In genomic region chr12:80798271-80798670, GRCm38 (mm10) we compare ENCODE assay signal across 20 mouse cellular contexts. TPM values are rescaled to one million over a fixed set of nuclear protein-coding genes. Genes with fewer than 3 reads are reported as not detected.
DNase-seq lines count a peak whose midpoint lies in the region; ATAC-seq and TF ChIP-seq lines count a peak whose summit lies in the region.
"Had no signal": no experiment of that assay in that cellular context is flagged by ENCODE, and none has a peak within 500 bp of the region (broad histone marks: within the 10 kb centered on the region; RNA-seq: fewer than 3 reads in every experiment).

No protein-coding gene starts in this region.

- no peak for TF ChIP-seq RAD21 in MEL (IDR thresholded peaks at IDR 0.05; ENCODE audit: low read depth, low read length)

- no peak overlapping the region for H3K9ac ChIP-seq in hindbrain, embryonic 15.5 days
- no peak overlapping the region for H3K9ac ChIP-seq in hindbrain, embryonic 11.5 days (ENCODE audit: low read depth, low read length)
- no peak overlapping the region for H3K9ac ChIP-seq in MEL (ENCODE audit: control insufficient read depth, low read depth, low read length, poor library complexity, severe bottlenecking)
- H3K9ac ChIP-seq: embryonic facial prominence, embryonic 13.5 days; heart, embryonic 12.5 days; intestine, embryonic 15.5 days; lung, embryonic 14.5 days; midbrain, embryonic 13.5 days; stomach, embryonic 15.5 days had no signal

- H3K79me2 ChIP-seq in MEL (ENCODE audit: control insufficient read depth, insufficient read depth, low read length, poor library complexity): peaks cover 68% of the 10 kb centered on the region

- no peak for TF ChIP-seq EP300 in MEL (IDR thresholded peaks at IDR 0.05; ENCODE audit: low read depth in 1 of 2, low read length in 2 of 2)

- H3K4me2 ChIP-seq in hindbrain, embryonic 15.5 days: no peak overlapping the region
- H3K4me2 ChIP-seq in hindbrain, embryonic 11.5 days (replicated peaks; ENCODE audit: low read depth, low read length): no peak overlapping the region
- H3K4me2 ChIP-seq: embryonic facial prominence, embryonic 13.5 days; heart, embryonic 12.5 days; intestine, embryonic 15.5 days; lung, embryonic 14.5 days; midbrain, embryonic 13.5 days; stomach, embryonic 15.5 days had no signal

- no peaks in the 10 kb centered on the region for H3K36me3 ChIP-seq in hindbrain, embryonic 15.5 days
- H3K36me3 ChIP-seq in hindbrain, embryonic 11.5 days (ENCODE audit: control insufficient read depth, insufficient read depth, low read length): no peaks in the 10 kb centered on the region
- peaks cover 0 to 68% of the 10 kb centered on the region in 2 experiments; a peak in 2 of 4 replicates for H3K36me3 ChIP-seq in MEL (ENCODE audit: control insufficient read depth in 1 of 2, insufficient read depth in 2 of 2, low read length in 2 of 2)
- H3K36me3 ChIP-seq: embryonic facial prominence, embryonic 13.5 days; intestine, embryonic 15.5 days; midbrain, embryonic 13.5 days; stomach, embryonic 15.5 days had no signal

- DNase-seq in hindbrain, embryonic 11.5 days (ENCODE audit: low spot score): no peak
- no peak for DNase-seq in MEL (ENCODE audit: low read depth, low spot score)
- peak; percentile 75 for DNase-seq in cerebellum, adult 11 months
- DNase-seq in cerebellum, postnatal 25 days: peak; percentile 83 to 88
- no peak for DNase-seq in kidney, postnatal 4 days
- DNase-seq in c-Kit-positive CD71-positive TER-119-positive erythroid progenitor cells, embryonic 14.5 days (ENCODE audit: low spot score): no peak
- DNase-seq: adrenal gland, postnatal 14 days; gastrocnemius, postnatal 25 days; heart, postnatal 36 days; kidney, postnatal 10 days; lung, embryonic 14.5 days had no signal

- no peak for TF ChIP-seq CTCF in MEL (IDR thresholded peaks at IDR 0.05 in 2 of 3, conservative IDR thresholded peaks at IDR 0.05 in 1 of 3; ENCODE audit: control insufficient read depth in 1 of 3, insufficient read depth in 1 of 3, low read depth in 2 of 3, low read length in 3 of 3, poor library complexity in 1 of 3, severe bottlenecking in 1 of 3)

- H3K4me1 ChIP-seq in hindbrain, embryonic 15.5 days (replicated peaks): peaks cover 15% of the 10 kb centered on the region
- no peaks in the 10 kb centered on the region for H3K4me1 ChIP-seq in hindbrain, embryonic 11.5 days (replicated peaks; ENCODE audit: control insufficient read depth, insufficient read depth, low read length)
- peaks cover 26 to 34% of the 10 kb centered on the region in 2 experiments for H3K4me1 ChIP-seq in MEL (ENCODE audit: control insufficient read depth in 1 of 2, insufficient read depth in 2 of 2, low read length in 2 of 2)

- no peaks in the 10 kb centered on the region for H3K27me3 ChIP-seq in hindbrain, embryonic 15.5 days
- no peaks in the 10 kb centered on the region for H3K27me3 ChIP-seq in hindbrain, embryonic 11.5 days (ENCODE audit: control insufficient read depth, insufficient read depth, low read length)
- no peaks in the 10 kb centered on the region for H3K27me3 ChIP-seq in MEL (ENCODE audit: control insufficient read depth in 1 of 2, insufficient read depth in 2 of 2, low read length in 2 of 2)
- H3K27me3 ChIP-seq: embryonic facial prominence, embryonic 13.5 days; heart, embryonic 12.5 days; intestine, embryonic 15.5 days; midbrain, embryonic 13.5 days; stomach, embryonic 15.5 days had no signal

- no peak for TF ChIP-seq POLR2A in MEL (IDR thresholded peaks at IDR 0.05; ENCODE audit: control insufficient read depth in 1 of 2, insufficient read depth in 1 of 2, low read depth in 1 of 2, low read length in 2 of 2, poor library complexity in 1 of 2)

- H3K9me3 ChIP-seq in hindbrain, embryonic 15.5 days: no peaks in the 10 kb centered on the region
- no peaks in the 10 kb centered on the region for H3K9me3 ChIP-seq in hindbrain, embryonic 11.5 days (ENCODE audit: control insufficient read depth, low read length)
- no peaks in the 10 kb centered on the region for H3K9me3 ChIP-seq in MEL (replicated peaks; ENCODE audit: insufficient read depth, low read length)
- H3K9me3 ChIP-seq: embryonic facial prominence, embryonic 13.5 days; heart, embryonic 12.5 days; intestine, embryonic 15.5 days; midbrain, embryonic 13.5 days; stomach, embryonic 15.5 days had no signal

- ATAC-seq in hindbrain, embryonic 15.5 days (ENCODE audit: low FRiP score, low read depth): no peak
- no peak for ATAC-seq in hindbrain, embryonic 11.5 days (ENCODE audit: low FRiP score)
- ATAC-seq: CD4-positive, CD25-positive, alpha-beta regulatory T cell, adult 4 months; intestine, embryonic 15.5 days; midbrain, embryonic 13.5 days had no signal

- peak overlapping the region; percentile 30; the same call in 1 of the 2 replicates for H3K27ac ChIP-seq in hindbrain, embryonic 15.5 days (replicated peaks)
- H3K27ac ChIP-seq in hindbrain, embryonic 11.5 days (ENCODE audit: low read depth, low read length): no peak overlapping the region
- 0 out of 2 replicates have a peak overlapping the region, but pooled peaks have one; percentile 7 for H3K27ac ChIP-seq in MEL (ENCODE audit: control insufficient read depth, low read depth, low read length)
- H3K27ac ChIP-seq: embryonic facial prominence, embryonic 13.5 days; intestine, embryonic 15.5 days; macrophage; midbrain, embryonic 13.5 days; stomach, embryonic 15.5 days had no signal

- no peak overlapping the region for H3K4me3 ChIP-seq in hindbrain, embryonic 15.5 days
- no peak overlapping the region for H3K4me3 ChIP-seq in hindbrain, embryonic 11.5 days (ENCODE audit: low read depth, low read length)
- no peak overlapping the region for H3K4me3 ChIP-seq in MEL (ENCODE audit: control insufficient read depth in 1 of 2, insufficient read depth in 1 of 2, low read depth in 2 of 2, low read length in 2 of 2)
- H3K4me3 ChIP-seq: embryonic facial prominence, embryonic 13.5 days; heart, embryonic 12.5 days; intestine, embryonic 15.5 days; midbrain, embryonic 13.5 days; stomach, embryonic 15.5 days had no signal

TF ChIP-seq in MEL, 35 proteins besides CTCF, POLR2A, EP300 and RAD21:
- no peak for TF ChIP-seq UBTF (IDR thresholded peaks at IDR 0.05; ENCODE audit: borderline replicate concordance, insufficient read depth, low read depth, low read length)
- no peak for TF ChIP-seq KAT2A (conservative IDR thresholded peaks at IDR 0.05; ENCODE audit: low read depth, low read length)
- no peak for TF ChIP-seq NRF1 (IDR thresholded peaks at IDR 0.05; ENCODE audit: insufficient read depth, low read depth, low read length, poor library complexity, severe bottlenecking)
- TF ChIP-seq MAFK (IDR thresholded peaks at IDR 0.05; ENCODE audit: borderline replicate concordance, low read depth, low read length): no peak
- no peak for TF ChIP-seq CHD2 (IDR thresholded peaks at IDR 0.05; ENCODE audit: low read length)
- no peak for TF ChIP-seq ELF1 (IDR thresholded peaks at IDR 0.05; ENCODE audit: low read depth, low read length)
- no peak for TF ChIP-seq ETS1 (IDR thresholded peaks at IDR 0.05; ENCODE audit: low read depth, low read length)
- TF ChIP-seq MXI1 (IDR thresholded peaks at IDR 0.05; ENCODE audit: low read depth, low read length): no peak

RNA-seq across cellular contexts. Expression of gene Susd6, which starts 8.0 kb away (rescaled TPM):
- 12.6 and 13.1 TPM in 2 replicates for polyA plus RNA-seq in hindbrain, embryonic 15.5 days (2015; fragmentation: Nextera tagmentation; extraction: Ambion mirVana)
- polyA plus RNA-seq in hindbrain, embryonic 11.5 days (2014; fragmentation: Nextera tagmentation; extraction: Ambion mirVana): 17.7 and 18.2 TPM in 2 replicates
- 12.2 and 13.0 TPM in 2 replicates for total RNA-seq in MEL (2012; rRNA removed)
- polyA plus RNA-seq in MEL (2012; ENCODE audit: insufficient read depth in 1 of 2, insufficient read length in 2 of 2, low read depth in 1 of 2, low replicate concordance in 2 of 2, missing spikeins in 1 of 2): 10 to 100 TPM in 1 of 2 experiments, not detected in 1; 22.4 TPM

RNA-seq across cellular contexts. Expression of gene Ccdc177, which starts 37.8 kb away (rescaled TPM):
- polyA plus RNA-seq in hindbrain, embryonic 15.5 days (2015; fragmentation: Nextera tagmentation; extraction: Ambion mirVana): 4.0 and 4.4 TPM in 2 replicates
- polyA plus RNA-seq in hindbrain, embryonic 11.5 days (2014; fragmentation: Nextera tagmentation; extraction: Ambion mirVana): 3.9 and 4.6 TPM in 2 replicates
- not detected in 2 replicates for total RNA-seq in MEL (2012; rRNA removed)
- polyA plus RNA-seq in MEL (2012; ENCODE audit: insufficient read depth in 1 of 2, insufficient read length in 2 of 2, low read depth in 1 of 2, low replicate concordance in 2 of 2, missing spikeins in 1 of 2): not detected
- total RNA-seq: adrenal gland, postnatal 14 days; gastrocnemius, postnatal 25 days; heart, postnatal 36 days; liver, adult 2 months had no signal
- polyA plus RNA-seq: CD4-positive, CD25-positive, alpha-beta regulatory T cell, adult 4 months; liver, adult 2 months; macrophage had no signal

Comparison
In these comparisons a context has a peak if more than half of its experiments do, and no peak if none do; other contexts are left out.
1. DNase-seq: peak in cerebellum, adult 11 months (single experiment) and cerebellum, postnatal 25 days (2 of 2); none in hindbrain, embryonic 11.5 days (single experiment), MEL (single experiment), kidney, postnatal 4 days (0 of 2) and c-Kit-positive CD71-positive TER-119-positive erythroid progenitor cells, embryonic 14.5 days (single experiment).